Mouse (Mus musculus): ENCODE results near the gene Celf5.

The Celf5 gene

GRCm38 (mm10) chr10:81472403-81473002, 10.0 kb downstream of the Celf5 start:
- DNase-seq = no peak

- DNase-seq = no peak
These were observed 12.1 kb downstream of the Celf5 start for GRCm38 (mm10) chr10:81470454-81470853.

- peak in 1 of 2 experiments; percentile 1 for DNase-seq
These were observed 13.3 kb downstream of the Celf5 start for GRCm38 (mm10) chr10:81469253-81469652.

- peak in 1 of 2 experiments; percentile 3 for DNase-seq
These were observed 14.8 kb downstream of the Celf5 start for GRCm38 (mm10) chr10:81467670-81468235.

GRCm38 (mm10) chr10:81466881-81467280, 15.6 kb downstream of the Celf5 start:
- peak in 1 of 2 experiments; percentile 7 for DNase-seq

GRCm38 (mm10) chr10:81466066-81466465, 16.4 kb downstream of the Celf5 start:
- DNase-seq = no peak

GRCm38 (mm10) chr10:81465265-81465645, 17.3 kb downstream of the Celf5 start:
- peak in 1 of 2 experiments; percentile 3 for DNase-seq

- peak; percentile 12 to 25 for DNase-seq
These were observed 17.9 kb downstream of the Celf5 start for GRCm38 (mm10) chr10:81464405-81465264.

- no peak for DNase-seq
These were observed 19.0 kb downstream of the Celf5 start for GRCm38 (mm10) chr10:81463531-81463930.

- DNase-seq = no peak
These were observed 19.6 kb downstream of the Celf5 start for GRCm38 (mm10) chr10:81462917-81463316.

GRCm38 (mm10) chr10:81462415-81462804, 20.1 kb downstream of the Celf5 start:
- peak in 1 of 2 experiments; percentile 3 for DNase-seq

GRCm38 (mm10) chr10:81461673-81462414, 20.7 kb downstream of the Celf5 start:
- no peak for DNase-seq

- no peak for DNase-seq
These were observed 21.6 kb downstream of the Celf5 start for GRCm38 (mm10) chr10:81460951-81461350.

GRCm38 (mm10) chr10:81460471-81460870, 22.0 kb downstream of the Celf5 start:
- DNase-seq = no peak

GRCm38 (mm10) chr10:81459399-81459798, 23.1 kb downstream of the Celf5 start:
- DNase-seq = no peak

- DNase-seq = no peak
These were observed 24.2 kb downstream of the Celf5 start for GRCm38 (mm10) chr10:81458267-81458666.

GRCm38 (mm10) chr10:81457624-81458023, 24.9 kb downstream of the Celf5 start:
- DNase-seq = no peak

- no peak for DNase-seq
These were observed 25.4 kb downstream of the Celf5 start for GRCm38 (mm10) chr10:81456983-81457563.

- DNase-seq = peak in 1 of 2 experiments; percentile 4
These were observed 27.2 kb downstream of the Celf5 start, which contains the start of gene Nfic for GRCm38 (mm10) chr10:81455181-81455895. TSS of gene Nfic (minus strand) at chr10:81455635.

- DNase-seq = no peak
These were observed 28.4 kb downstream of the Celf5 start for GRCm38 (mm10) chr10:81454106-81454505.

- DNase-seq = no peak
These were observed 29.6 kb downstream of the Celf5 start for GRCm38 (mm10) chr10:81452947-81453288.

Measured in spleen, adult 18-20 months (tissue).